25 mouse cellular contexts compared by ENCODE assay signal in genomic region chr2:103400691-103401090, GRCm38 (mm10). TPM values are rescaled to one million over a fixed set of nuclear protein-coding genes. Genes with fewer than 3 reads are reported as not detected.
A peak's percentile ranks its signal among the peaks of the same experiment; 100 is the strongest.
DNase-seq lines count a peak whose midpoint lies in the region; TF ChIP-seq lines count a peak whose summit lies in the region.
"Had no signal": no experiment of that assay in that cellular context is flagged by ENCODE, and none has a peak within 500 bp of the region (broad histone marks: within the 10 kb centered on the region; RNA-seq: fewer than 3 reads in every experiment).

No protein-coding gene starts in this region.

- peak; percentile 79 for DNase-seq in 3T3-L1 (ENCODE audit: low read depth, low spot score)
- DNase-seq in NIH3T3 (ENCODE audit: low read depth), result peak; percentile 36
- DNase-seq in ZHBTc4 (ENCODE audit: low read depth, low spot score), result peak; percentile 25
- DNase-seq in kidney, postnatal 4 days, result no peak
- no peak for DNase-seq in right cerebral cortex, postnatal 10 days (ENCODE audit: low spot score in 2 of 2)
- DNase-seq in urinary bladder, postnatal 36 days (ENCODE audit: low spot score in 2 of 2), result no peak
- DNase-seq: adrenal gland, adult 2 months; adrenal gland, postnatal 14 days; cerebellum, adult 11-12 months; cerebellum, adult 8-10 months; cerebellum, postnatal 10 days; cerebellum, postnatal 36 days; embryo, embryonic 11 days; gastrocnemius, adult 2 months; gastrocnemius, postnatal 36 days; kidney, adult 2 months had no signal

- no peak overlapping the region for H3K4me3 ChIP-seq in C2C12 (ENCODE audit: insufficient read depth, poor library complexity, severe bottlenecking)
- H3K4me3 ChIP-seq: embryonic facial prominence, embryonic 15.5 days; forebrain, embryonic 12.5 days; forebrain, embryonic 15.5 days; gastrocnemius, adult 2 months; hindbrain, embryonic 12.5 days; hindbrain, embryonic 15.5 days had no signal

- no peaks in the 10 kb centered on the region for H3K79me3 ChIP-seq in C2C12 (ENCODE audit: low read depth)

- H3ac ChIP-seq in C2C12 (ENCODE audit: control insufficient read depth, insufficient read length, low read depth), result no peak overlapping the region

- no peak for TF ChIP-seq CTCF in C2C12 (IDR thresholded peaks at IDR 0.05; ENCODE audit: control insufficient read depth, insufficient read depth, insufficient read length)

- H3K36me3 ChIP-seq in C2C12 (ENCODE audit: control insufficient read depth, insufficient read depth), result no peaks in the 10 kb centered on the region
- H3K36me3 ChIP-seq: embryonic facial prominence, embryonic 15.5 days; forebrain, embryonic 12.5 days; forebrain, embryonic 15.5 days; hindbrain, embryonic 12.5 days; hindbrain, embryonic 15.5 days had no signal

- peaks cover 44% of the 10 kb centered on the region for H3K27me3 ChIP-seq in C2C12 (ENCODE audit: control insufficient read depth, insufficient read depth, insufficient read length)
- H3K27me3 ChIP-seq: embryonic facial prominence, embryonic 15.5 days; forebrain, embryonic 12.5 days; forebrain, embryonic 15.5 days; hindbrain, embryonic 12.5 days; hindbrain, embryonic 15.5 days had no signal

- no peaks in the 10 kb centered on the region for H3K79me2 ChIP-seq in C2C12 (ENCODE audit: control insufficient read depth, insufficient read depth)

TF ChIP-seq in C2C12, 6 proteins besides CTCF, POLR2A, EP300 and RAD21:
- no peak for TF ChIP-seq MYOD1 (IDR thresholded peaks at IDR 0.05; ENCODE audit: control insufficient read depth, insufficient read length, low read depth)
- TF ChIP-seq MAX (IDR thresholded peaks at IDR 0.05), result no peak
- TF ChIP-seq MYOG (IDR thresholded peaks at IDR 0.05; ENCODE audit: control insufficient read depth, extremely low read depth, insufficient read length), result no peak
- TF ChIP-seq CEBPB (IDR thresholded peaks at IDR 0.05; ENCODE audit: low read depth), result no peak
- TF ChIP-seq USF1 (IDR thresholded peaks at IDR 0.05; ENCODE audit: low read depth), result no peak
- peak; percentile 18 for TF ChIP-seq FOSL1 (IDR thresholded peaks at IDR 0.05; ENCODE audit: insufficient read depth, low read length, poor library complexity, severe bottlenecking)

RNA-seq across cellular contexts. Expression of gene Elf5, which starts 10.8 kb away (rescaled TPM):
- 0.01 TPM for polyA plus RNA-seq in C2C12 (2012; fragmentation: generic; extraction: Trizol)
- polyA plus RNA-seq: adrenal gland, adult 2 months; forebrain, embryonic 15.5 days; heart, embryonic 11.5 days; heart, postnatal 0 days; hindbrain, embryonic 12.5 days; hindbrain, embryonic 15.5 days; intestine, postnatal 0 days had no signal

Comparison
In these comparisons a context has a peak if more than half of its experiments do, and no peak if none do; other contexts are left out.
1. DNase-seq: peak in 3T3-L1 (single experiment), NIH3T3 (single experiment) and ZHBTc4 (single experiment); none in kidney, postnatal 4 days (0 of 2), right cerebral cortex, postnatal 10 days (0 of 2) and urinary bladder, postnatal 36 days (0 of 2).